Mouse (Mus musculus) lung, postnatal 0 days (tissue): ENCODE data around the gene Ube4a.

Source experiments
- CTCF ChIP-seq: IDR thresholded peaks from 2 replicates; pipeline ENCODE4 v1.5.1; 2016; ENCODE audit warnings: antibody characterized with exemption, mild to moderate bottlenecking
- EP300 ChIP-seq: IDR thresholded peaks from 2 replicates; pipeline ENCODE4 v1.6.1; 2016; ENCODE audit warnings: antibody characterized with exemption, mild to moderate bottlenecking, control low read depth

DNA sequence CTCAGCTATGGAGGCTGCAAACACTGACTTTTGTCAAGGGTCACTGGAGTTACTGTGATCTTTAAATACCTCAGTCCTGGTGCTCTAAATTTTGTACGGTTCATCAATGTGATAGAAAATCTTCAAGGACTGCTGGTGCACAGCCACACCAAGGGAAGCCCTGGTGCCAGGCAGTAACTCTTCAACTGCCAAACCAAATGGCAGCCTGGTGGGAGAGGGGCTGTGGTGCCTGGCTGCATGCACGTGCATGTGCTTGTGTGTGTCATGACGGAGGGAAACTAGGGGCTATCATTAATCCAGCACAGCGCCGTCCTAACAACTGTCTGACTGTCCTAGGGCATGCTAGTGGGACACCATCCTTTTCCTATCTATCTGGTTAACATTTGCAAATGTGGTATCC is 34.4 kb upstream of the Ube4a start:
- TF ChIP-seq CTCF (no peak), EP300 (no peak)
